Mouse (Mus musculus) adrenal gland (tissue): ENCODE measurements around the gene Ahctf1.
"Not testable (repeated sequence)": the region's sequence is repeated elsewhere in the genome, so short reads cannot be mapped to it uniquely, and the experiment has no call there.

ENCODE experiments used
- intact Hi-C: fragments of 180-260 bp; cut with DNase I; formaldehyde crosslinking; loops from one replicate; pipeline ENCODE4 v1.15.1; 2025

Ahctf1 gene

GRCm38 (mm10) chr1:179722811-179723469, 80.5 kb downstream of the Ahctf1 start:
- intact Hi-C loops = no loop called here

- intact Hi-C loops = no loop called here
These were observed 87.7 kb downstream of the Ahctf1 start for GRCm38 (mm10) chr1:179715786-179716185.

GRCm38 (mm10) chr1:179715289-179715688, 88.2 kb downstream of the Ahctf1 start:
- intact Hi-C loops = not testable (repeated sequence)

- intact Hi-C loops = no loop called here
These were observed 90.1 kb downstream of the Ahctf1 start for GRCm38 (mm10) chr1:179713367-179713766.

- intact Hi-C loops = no loop called here
These were observed 90.8 kb downstream of the Ahctf1 start for GRCm38 (mm10) chr1:179712658-179713057.

- intact Hi-C loops = no loop called here
These were observed 92.7 kb downstream of the Ahctf1 start for GRCm38 (mm10) chr1:179710739-179711138.

GRCm38 (mm10) chr1:179709390-179709789, 94.1 kb downstream of the Ahctf1 start:
- intact Hi-C loops = no loop called here

GRCm38 (mm10) chr1:179705154-179705553, 98.3 kb downstream of the Ahctf1 start:
- intact Hi-C loops = no loop called here

GRCm38 (mm10) chr1:179704150-179704549, 99.3 kb downstream of the Ahctf1 start:
- intact Hi-C loops = no loop called here
